Mouse (Mus musculus): ENCODE data around the gene Mindy4. TPM values are rescaled to one million over a fixed set of nuclear protein-coding genes. Genes with fewer than 3 reads are reported as not detected.

Gene Mindy4
- polyA plus RNA-seq, 1 experiment: 1.0 TPM

DNA sequence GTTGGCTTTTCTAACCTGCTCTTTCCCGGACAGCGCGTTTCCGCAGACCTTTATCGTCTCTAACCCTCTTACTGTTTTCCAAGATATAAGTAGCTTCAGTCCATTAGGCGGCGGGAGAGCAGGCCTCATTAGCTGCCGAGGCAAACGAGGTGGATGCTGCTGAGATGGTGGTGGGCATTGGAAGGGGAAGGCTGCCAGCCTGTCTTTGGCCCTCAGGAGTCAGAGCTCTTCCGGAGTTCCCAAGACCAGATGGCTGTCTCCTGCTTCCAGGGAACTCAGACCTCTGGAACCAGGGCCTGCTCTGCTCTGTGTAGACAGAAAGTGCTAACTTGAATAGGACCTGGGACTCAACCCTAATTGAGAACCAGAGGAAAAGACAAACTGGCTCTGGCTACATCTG is 140.3 kb downstream of the Mindy4 start:
- Histone ChIP-seq H3K4me3 (ENCODE audit: extremely low read depth, insufficient read depth, insufficient read length) (no peak overlapping the region), H3K27me3 (ENCODE audit: control insufficient read depth, insufficient read depth, low read length) (no peaks in the 10 kb centered on the region), H3K36me3 (ENCODE audit: control insufficient read depth, insufficient read depth, low read length) (no peaks in the 10 kb centered on the region), H3K4me1 (ENCODE audit: control insufficient read depth, insufficient read depth, insufficient read length) (no peaks in the 10 kb centered on the region), H3K27ac (ENCODE audit: insufficient read depth, low read length) (no peak overlapping the region)
- no peak for DNase-seq (ENCODE audit: low read depth in 1 of 2, low spot score in 2 of 2)
- 95% methylated on average over 10 of the region's 10 CpGs for WGBS
- TF ChIP-seq CTCF (IDR thresholded peaks at IDR 0.05; ENCODE audit: extremely low read depth, insufficient read depth, insufficient read length, insufficient replicate concordance) (no peak), POLR2A (IDR thresholded peaks at IDR 0.05; ENCODE audit: low read depth, low read length) (no peak)

- Histone ChIP-seq H3K4me1 (ENCODE audit: control insufficient read depth, insufficient read depth, insufficient read length) (no peaks in the 10 kb centered on the region), H3K27ac (ENCODE audit: insufficient read depth, low read length) (no peak overlapping the region), H3K36me3 (ENCODE audit: control insufficient read depth, insufficient read depth, low read length) (no peaks in the 10 kb centered on the region), H3K27me3 (ENCODE audit: control insufficient read depth, insufficient read depth, low read length) (no peaks in the 10 kb centered on the region), H3K4me3 (ENCODE audit: extremely low read depth, insufficient read depth, insufficient read length) (no peak overlapping the region)
- DNase-seq (ENCODE audit: low read depth in 1 of 2, low spot score in 2 of 2): no peak
- 84% methylated on average over 9 of the region's 9 CpGs for WGBS
- no peak for TF ChIP-seq POLR2A (IDR thresholded peaks at IDR 0.05; ENCODE audit: low read depth, low read length)
- TF ChIP-seq CTCF (IDR thresholded peaks at IDR 0.05; ENCODE audit: extremely low read depth, insufficient read depth, insufficient read length, insufficient replicate concordance): no peak
Observed at GRCm38 (mm10) chr6:55344291-55345016, 141.3 kb downstream of the Mindy4 start.

GRCm38 (mm10) chr6:55345264-55345663 is 142.1 kb downstream of the Mindy4 start:
- H3K4me1 ChIP-seq (ENCODE audit: control insufficient read depth, insufficient read depth, insufficient read length): no peaks in the 10 kb centered on the region
- no peak for DNase-seq (ENCODE audit: low read depth in 1 of 2, low spot score in 2 of 2)
- H3K4me3 ChIP-seq (ENCODE audit: extremely low read depth, insufficient read depth, insufficient read length): no peak overlapping the region
- no peaks in the 10 kb centered on the region for H3K27me3 ChIP-seq (ENCODE audit: control insufficient read depth, insufficient read depth, low read length)
- 91% methylated on average over 10 of the region's 10 CpGs for WGBS
- TF ChIP-seq POLR2A (IDR thresholded peaks at IDR 0.05; ENCODE audit: low read depth, low read length) (no peak), CTCF (IDR thresholded peaks at IDR 0.05; ENCODE audit: extremely low read depth, insufficient read depth, insufficient read length, insufficient replicate concordance) (no peak)
- H3K27ac ChIP-seq (ENCODE audit: insufficient read depth, low read length): no peak overlapping the region
- no peaks in the 10 kb centered on the region for H3K36me3 ChIP-seq (ENCODE audit: control insufficient read depth, insufficient read depth, low read length)

DNA sequence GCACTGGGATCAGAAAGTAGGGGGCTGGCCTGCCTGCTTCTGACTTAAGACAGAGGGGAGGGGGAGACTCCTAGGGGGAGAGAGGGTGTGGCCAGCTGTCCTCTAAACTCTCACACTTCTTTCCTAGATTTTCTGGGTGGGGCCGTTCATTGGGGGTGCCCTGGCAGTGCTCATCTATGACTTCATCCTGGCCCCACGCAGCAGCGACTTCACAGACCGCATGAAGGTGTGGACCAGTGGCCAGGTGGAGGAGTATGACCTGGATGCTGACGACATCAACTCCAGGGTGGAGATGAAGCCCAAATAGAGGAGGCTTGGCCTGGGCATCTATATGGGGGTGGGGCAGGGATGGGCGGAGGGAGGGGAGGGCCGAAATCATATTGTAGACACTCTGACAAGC is 143.3 kb downstream of the Mindy4 start:
- no peaks in the 10 kb centered on the region for H3K4me1 ChIP-seq (ENCODE audit: control insufficient read depth, insufficient read depth, insufficient read length)
- H3K36me3 ChIP-seq (ENCODE audit: control insufficient read depth, insufficient read depth, low read length): no peaks in the 10 kb centered on the region
- no peak overlapping the region for H3K27ac ChIP-seq (ENCODE audit: insufficient read depth, low read length)
- TF ChIP-seq POLR2A (IDR thresholded peaks at IDR 0.05; ENCODE audit: low read depth, low read length) (no peak), CTCF (IDR thresholded peaks at IDR 0.05; ENCODE audit: extremely low read depth, insufficient read depth, insufficient read length, insufficient replicate concordance) (no peak)
- no peaks in the 10 kb centered on the region for H3K27me3 ChIP-seq (ENCODE audit: control insufficient read depth, insufficient read depth, low read length)
- 88% methylated on average over 7 of the region's 7 CpGs for WGBS
- H3K4me3 ChIP-seq (ENCODE audit: extremely low read depth, insufficient read depth, insufficient read length): no peak overlapping the region
- no peak for DNase-seq (ENCODE audit: low read depth in 1 of 2, low spot score in 2 of 2)

DNA sequence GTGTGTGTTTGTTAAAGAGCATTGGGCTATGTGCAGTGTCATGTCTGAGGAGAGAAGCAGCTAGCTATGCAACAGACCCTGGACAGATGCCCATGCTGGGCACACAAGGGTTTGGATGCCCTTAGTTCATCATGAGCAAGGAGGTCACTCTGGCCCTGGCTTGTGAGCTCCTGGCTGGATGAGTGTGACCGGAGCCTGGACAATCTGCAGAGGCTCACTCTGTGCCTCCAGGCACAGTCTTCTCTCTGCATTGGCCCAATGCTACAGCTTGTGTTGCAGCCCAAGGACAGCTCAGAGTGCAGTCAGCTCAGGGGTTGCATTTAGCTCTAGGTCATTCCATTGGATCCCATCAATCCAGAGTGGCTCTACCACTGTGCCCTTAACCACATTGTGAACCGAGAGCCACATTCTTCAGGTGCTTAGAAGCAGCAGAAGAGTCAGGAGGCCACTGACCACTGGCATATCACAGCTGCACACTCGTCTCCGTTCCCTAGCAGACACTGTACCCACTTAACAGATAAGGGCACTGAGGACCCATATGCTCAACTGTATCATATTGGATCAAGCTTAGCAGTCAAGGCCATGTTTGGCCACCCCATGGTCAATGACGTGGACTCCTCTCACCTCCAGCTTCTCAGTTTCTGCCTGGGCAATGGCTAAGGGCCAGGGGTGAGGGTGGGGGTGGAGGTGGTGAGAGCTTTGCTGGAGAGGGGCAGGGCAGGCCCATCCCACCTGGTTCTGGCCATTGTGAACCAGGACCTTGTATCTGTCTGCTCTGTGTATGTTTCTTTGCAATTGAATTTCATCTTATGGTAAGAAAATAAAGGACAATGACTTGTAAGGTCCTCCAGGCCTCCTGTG is 144.8 kb downstream of the Mindy4 start:
- H3K27ac ChIP-seq (ENCODE audit: insufficient read depth, low read length): no peak overlapping the region
- H3K4me1 ChIP-seq (ENCODE audit: control insufficient read depth, insufficient read depth, insufficient read length): no peaks in the 10 kb centered on the region
- no peaks in the 10 kb centered on the region for H3K27me3 ChIP-seq (ENCODE audit: control insufficient read depth, insufficient read depth, low read length)
- DNase-seq (ENCODE audit: low read depth in 1 of 2, low spot score in 2 of 2): no peak
- H3K4me3 ChIP-seq (ENCODE audit: extremely low read depth, insufficient read depth, insufficient read length): no peak overlapping the region
- WGBS: 83% methylated on average over 5 of the region's 5 CpGs
- no peaks in the 10 kb centered on the region for H3K36me3 ChIP-seq (ENCODE audit: control insufficient read depth, insufficient read depth, low read length)
- TF ChIP-seq CTCF (IDR thresholded peaks at IDR 0.05; ENCODE audit: extremely low read depth, insufficient read depth, insufficient read length, insufficient replicate concordance): no peak
- TF ChIP-seq POLR2A (IDR thresholded peaks at IDR 0.05; ENCODE audit: low read depth, low read length): no peak

- no peak overlapping the region for H3K4me3 ChIP-seq (ENCODE audit: extremely low read depth, insufficient read depth, insufficient read length)
- 91% methylated on average over 4 of the region's 4 CpGs for WGBS
- no peak overlapping the region for H3K27ac ChIP-seq (ENCODE audit: insufficient read depth, low read length)
- TF ChIP-seq POLR2A (IDR thresholded peaks at IDR 0.05; ENCODE audit: low read depth, low read length): no peak
- TF ChIP-seq CTCF (IDR thresholded peaks at IDR 0.05; ENCODE audit: extremely low read depth, insufficient read depth, insufficient read length, insufficient replicate concordance): no peak
- H3K36me3 ChIP-seq (ENCODE audit: control insufficient read depth, insufficient read depth, low read length): no peaks in the 10 kb centered on the region
- no peaks in the 10 kb centered on the region for H3K4me1 ChIP-seq (ENCODE audit: control insufficient read depth, insufficient read depth, insufficient read length)
- H3K27me3 ChIP-seq (ENCODE audit: control insufficient read depth, insufficient read depth, low read length): no peaks in the 10 kb centered on the region
- DNase-seq (ENCODE audit: low read depth in 1 of 2, low spot score in 2 of 2): no peak
Observed at GRCm38 (mm10) chr6:55349231-55349630, 146.0 kb downstream of the Mindy4 start.
